Mouse (Mus musculus) myocyte (in vitro differentiated cells): Measurements from ENCODE around the gene Hyal3. TPM values are rescaled to one million over a fixed set of nuclear protein-coding genes. Genes with fewer than 3 reads are reported as not detected.

ENCODE experiments used
- H3K27me3 ChIP-seq: one replicate; pipeline ENCODE4 v1.6.1; 2011; ENCODE audit not compliant: control insufficient read depth, insufficient read depth, insufficient read length
- H3K36me3 ChIP-seq: one replicate; pipeline ENCODE4 v1.6.1; 2011; ENCODE audit not compliant: control insufficient read depth, insufficient read depth
- H3K4me2 ChIP-seq: one replicate; pipeline ENCODE4 v1.6.1; 2011; ENCODE audit warnings: low read depth, control low read depth
- H3K4me3 ChIP-seq: one replicate; pipeline ENCODE4 v1.5.1; 2011; ENCODE audit warnings: mild to moderate bottlenecking, control low read depth, moderate library complexity
- H3K79me2 ChIP-seq: one replicate; pipeline ENCODE4 v1.6.1; 2011; ENCODE audit not compliant: control insufficient read depth, insufficient read depth
- H3ac ChIP-seq: one replicate; pipeline ENCODE4 v1.6.1; 2011; ENCODE audit not compliant: control insufficient read depth, insufficient read length
- CEBPB ChIP-seq: IDR thresholded peaks from 2 replicates; pipeline ENCODE4 v1.6.1; 2011; ENCODE audit warnings: mild to moderate bottlenecking, moderate library complexity; ENCODE audit not compliant: poor library complexity, insufficient read depth, severe bottlenecking
- E2F4 ChIP-seq: IDR thresholded peaks from one replicate; pipeline ENCODE4 v1.6.1; 2011; ENCODE audit warnings: mild to moderate bottlenecking, control low read depth, moderate library complexity; ENCODE audit not compliant: insufficient read depth
- MAX ChIP-seq: IDR thresholded peaks from one replicate; pipeline ENCODE4 v1.6.1; 2011; ENCODE audit warnings: low read depth, mild to moderate bottlenecking, control low read depth
- MYOD1 ChIP-seq, 3 experiments: IDR thresholded peaks; one replicate each; pipeline ENCODE4 v1.6.1; 2011; ENCODE audit warnings: control low read depth in 2 of 3, low read depth in 2 of 3, mild to moderate bottlenecking in 2 of 3, moderate library complexity in 1 of 3; ENCODE audit not compliant: insufficient read length in 2 of 3, control insufficient read depth in 1 of 3
- MYOG ChIP-seq, 3 experiments: IDR thresholded peaks; one replicate each; pipeline ENCODE4 v1.6.1; 2011; ENCODE audit warnings: control low read depth in 2 of 3, low read depth in 2 of 3, mild to moderate bottlenecking in 2 of 3; ENCODE audit not compliant: insufficient read length in 2 of 3, control insufficient read depth in 1 of 3, insufficient read depth in 1 of 3
- POLR2A ChIP-seq: IDR thresholded peaks from one replicate; pipeline ENCODE4 v1.6.1; 2011; ENCODE audit warnings: low read depth, mild to moderate bottlenecking, control low read depth, moderate library complexity; ENCODE audit not compliant: insufficient read length
- POLR2AphosphoS2 ChIP-seq: IDR thresholded peaks from one replicate; pipeline ENCODE4 v1.6.1; 2011; ENCODE audit warnings: low read depth, control low read depth; ENCODE audit not compliant: insufficient read length
- REST ChIP-seq: IDR thresholded peaks from one replicate; pipeline ENCODE4 v1.6.1; 2011; ENCODE audit warnings: mild to moderate bottlenecking, control low read depth, moderate library complexity; ENCODE audit not compliant: insufficient read depth, insufficient read length
- SRF ChIP-seq: IDR thresholded peaks from one replicate; pipeline ENCODE4 v1.6.1; 2011; ENCODE audit warnings: low read depth; ENCODE audit not compliant: control insufficient read depth, insufficient read length
- TCF12 ChIP-seq: IDR thresholded peaks from one replicate; pipeline ENCODE4 v1.6.1; 2011; ENCODE audit warnings: mild to moderate bottlenecking, control low read depth; ENCODE audit not compliant: poor library complexity, insufficient read depth, severe bottlenecking
- TCF3 ChIP-seq: IDR thresholded peaks from one replicate; pipeline ENCODE4 v1.6.1; 2011; ENCODE audit warnings: low read depth, control low read depth; ENCODE audit not compliant: insufficient read length
- USF1 ChIP-seq: IDR thresholded peaks from one replicate; pipeline ENCODE4 v1.6.1; 2011; ENCODE audit warnings: low read depth, mild to moderate bottlenecking, control low read depth, moderate library complexity
- polyA plus RNA-seq: library from polyadenylated mRNA; unstranded; fragments of >200 nt; fragmentation: generic; extraction: Trizol; gene quantifications from one replicate; pipeline ENCODE4 v1.2.1, GENCODE M21; 2012; ENCODE audit warnings: missing spikeins

Hyal3 gene
- polyA plus RNA-seq, 1 experiment: 0.43 TPM

GRCm38 (mm10) chr9:107549297-107550074 is 31.1 kb upstream of the Hyal3 start:
- Histone ChIP-seq H3ac (no peak overlapping the region), H3K27me3 (no peaks in the 10 kb centered on the region), H3K4me2 (no peak overlapping the region), H3K36me3 (no peaks in the 10 kb centered on the region), H3K4me3 (no peak overlapping the region), H3K79me2 (peaks cover 14% of the 10 kb centered on the region)
- TF ChIP-seq USF1 (no peak), MYOD1 (IDR thresholded peaks at IDR 0.05; ENCODE audit: control insufficient read depth in 1 of 3, insufficient read length in 2 of 3, low read depth in 2 of 3) (no peak), MAX (no peak), POLR2AphosphoS2 (no peak), POLR2A (no peak), TCF12 (no peak), SRF (no peak), E2F4 (no peak), TCF3 (no peak), MYOG (IDR thresholded peaks at IDR 0.05; ENCODE audit: control insufficient read depth in 1 of 3, insufficient read depth in 1 of 3, insufficient read length in 2 of 3, low read depth in 2 of 3) (no peak), REST (no peak), CEBPB (no peak)

DNA sequence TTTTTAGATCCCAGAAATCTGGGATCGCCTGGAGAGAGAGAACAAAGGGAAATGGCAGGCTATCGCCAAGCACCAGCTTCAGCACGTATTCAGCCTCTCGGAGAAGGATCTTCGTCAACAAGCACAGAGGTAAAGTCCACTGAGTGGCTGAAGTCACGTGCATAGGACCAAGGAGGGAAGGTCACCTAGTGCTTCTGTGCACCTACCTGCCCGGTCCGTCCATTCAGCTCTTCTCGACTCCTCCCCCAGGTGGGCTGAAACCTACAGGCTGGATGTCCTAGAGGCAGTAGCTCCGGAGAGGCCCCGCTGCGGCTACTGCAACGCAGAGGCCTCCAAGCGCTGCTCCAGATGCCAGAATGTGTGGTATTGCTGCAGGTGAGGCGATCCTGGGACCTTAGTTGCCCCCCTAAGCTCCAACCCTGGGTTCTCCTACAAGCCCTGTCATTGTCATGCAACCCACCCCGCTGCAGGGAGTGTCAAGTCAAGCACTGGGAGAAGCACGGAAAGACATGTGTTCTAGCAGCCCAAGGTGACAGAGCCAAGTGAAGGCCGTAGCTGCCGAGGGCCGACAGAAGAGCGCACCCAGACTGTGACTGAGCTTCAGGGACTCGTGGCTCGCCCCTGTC is 30.0 kb upstream of the Hyal3 start:
- Histone ChIP-seq H3K27me3 (no peaks in the 10 kb centered on the region), H3K79me2 (peaks cover 22% of the 10 kb centered on the region), H3K4me2 (peak overlapping the region; percentile 85), H3K4me3 (peak overlapping the region; percentile 96), H3K36me3 (no peaks in the 10 kb centered on the region), H3ac (no peak overlapping the region)
- TF ChIP-seq CEBPB (no peak), MAX (no peak), POLR2A (no peak), SRF (no peak), TCF3 (no peak), TCF12 (no peak), POLR2AphosphoS2 (no peak), MYOD1 (IDR thresholded peaks at IDR 0.05; ENCODE audit: control insufficient read depth in 1 of 3, insufficient read length in 2 of 3, low read depth in 2 of 3) (no peak), REST (no peak), E2F4 (no peak), USF1 (no peak), MYOG (IDR thresholded peaks at IDR 0.05; ENCODE audit: control insufficient read depth in 1 of 3, insufficient read depth in 1 of 3, insufficient read length in 2 of 3, low read depth in 2 of 3) (no peak)

DNA sequence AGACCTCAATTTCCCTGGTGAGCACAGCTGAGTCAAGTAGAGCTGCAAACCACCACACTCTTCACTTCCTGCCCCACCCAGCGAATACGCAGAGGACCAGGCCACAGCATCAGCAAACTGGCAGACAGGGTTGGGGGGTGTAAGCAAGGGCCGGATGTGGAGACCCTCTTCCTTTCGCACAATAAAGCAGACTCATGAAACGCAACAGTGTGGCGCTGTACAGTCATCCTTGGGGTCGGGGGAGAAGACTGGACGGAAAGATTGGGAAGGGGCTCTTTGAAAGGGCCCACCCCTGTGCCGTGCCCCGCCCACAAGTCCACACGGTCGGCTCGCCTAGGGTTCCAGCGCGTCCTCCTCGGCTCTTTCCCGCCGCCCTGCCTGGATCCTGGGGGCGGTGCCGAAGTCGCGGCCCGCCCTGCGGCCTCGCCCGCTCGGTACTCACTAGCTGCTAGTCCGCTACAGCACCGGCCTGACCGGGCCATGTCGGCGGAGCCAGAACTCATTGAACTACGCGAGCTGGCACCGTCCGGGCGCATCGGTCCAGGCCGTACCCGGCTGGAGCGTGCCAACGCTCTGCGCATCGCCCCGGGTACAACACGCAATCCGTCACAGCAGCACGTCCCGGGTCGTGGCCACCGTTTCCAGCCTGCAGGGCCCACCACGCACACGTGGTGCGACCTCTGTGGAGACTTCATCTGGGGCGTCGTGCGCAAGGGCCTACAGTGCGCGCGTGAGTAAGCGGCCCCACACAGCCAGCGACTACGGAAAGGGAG is 29.3 kb upstream of the Hyal3 start, which contains the start of gene Rassf1:
Gene Rassf1 (plus strand): TSS at position 439 of the 773 bp plus-strand sequence.
- H3K4me3 ChIP-seq: peak within 1 kb of the TSS; percentile 96
- H3K27me3 ChIP-seq: no peaks in the 10 kb centered on the region
- peaks cover 29% of the 10 kb centered on the region for H3K79me2 ChIP-seq
- H3K4me2 ChIP-seq: peak within 1 kb of the TSS; percentile 85
- TF ChIP-seq USF1 (no peak), MYOG (IDR thresholded peaks at IDR 0.05; ENCODE audit: control insufficient read depth in 1 of 3, insufficient read depth in 1 of 3, insufficient read length in 2 of 3, low read depth in 2 of 3) (peak in 1 of 3 experiments; percentile 53), MAX (peak; percentile 40), TCF12 (no peak), TCF3 (no peak), POLR2A (peak; percentile 90), E2F4 (no peak), POLR2AphosphoS2 (peak; percentile 56), SRF (no peak), MYOD1 (IDR thresholded peaks at IDR 0.05; ENCODE audit: control insufficient read depth in 1 of 3, insufficient read length in 2 of 3, low read depth in 2 of 3) (peak in 1 of 3 experiments; percentile 13)
- H3K36me3 ChIP-seq: no peaks in the 10 kb centered on the region
- peak within 1 kb of the TSS; percentile 21 for H3ac ChIP-seq

- Histone ChIP-seq H3K4me3 (peak overlapping the region; percentile 96), H3K4me2 (peak overlapping the region; percentile 85), H3K36me3 (no peaks in the 10 kb centered on the region), H3K27me3 (no peaks in the 10 kb centered on the region), H3K79me2 (peaks cover 35% of the 10 kb centered on the region), H3ac (peak overlapping the region; percentile 21)
- no peak for TF ChIP-seq TCF12
- TF ChIP-seq POLR2A: no peak
- TF ChIP-seq E2F4: no peak
- no peak for TF ChIP-seq REST
- TF ChIP-seq MAX: no peak
- TF ChIP-seq USF1: no peak
- TF ChIP-seq MYOG (IDR thresholded peaks at IDR 0.05; ENCODE audit: control insufficient read depth in 1 of 3, insufficient read depth in 1 of 3, insufficient read length in 2 of 3, low read depth in 2 of 3): no peak
- no peak for TF ChIP-seq MYOD1 (IDR thresholded peaks at IDR 0.05; ENCODE audit: control insufficient read depth in 1 of 3, insufficient read length in 2 of 3, low read depth in 2 of 3)
- no peak for TF ChIP-seq SRF
- TF ChIP-seq CEBPB: no peak
- TF ChIP-seq POLR2AphosphoS2: no peak
- TF ChIP-seq TCF3: no peak
Observed at GRCm38 (mm10) chr9:107551890-107552355, 28.7 kb upstream of the Hyal3 start.
